Mouse (Mus musculus) embryonic facial prominence, embryonic 10.5 days (tissue): ENCODE results near the gene Oxsm. TPM values are rescaled to one million over a fixed set of nuclear protein-coding genes. Genes with fewer than 3 reads are reported as not detected.

Source experiments
- polyA plus RNA-seq: library from polyadenylated mRNA; unstranded; fragments of >200 nt; fragmentation: Nextera tagmentation; extraction: Ambion mirVana; gene quantifications from 2 replicates; pipeline ENCODE4 v1.2.1, GENCODE M21; 2016

Gene Oxsm
- polyA plus RNA-seq, 1 experiment from 2014 or later = 1.8 TPM

Other genes starting within 250 kb of the Oxsm start
- gene Ngly1, start 528 bp downstream of the Oxsm start, polyA plus RNA-seq = 14.5 and 18.7 TPM in 2 replicates
- 75.5 and 79.2 TPM in 2 replicates for gene Top2b, start 115.4 kb upstream of the Oxsm start, polyA plus RNA-seq